Mouse (Mus musculus) heart, adult 2 months (tissue): ENCODE data around the gene Cdkn2c.

Experiments used
- CTCF ChIP-seq: fragments of 200-600 bp; IDR thresholded peaks from 2 replicates; pipeline ENCODE4 v1.8.1; 2022; ENCODE audit warnings: antibody characterized with exemption, mild to moderate bottlenecking, moderate library complexity
- EP300 ChIP-seq: fragments of 200-500 bp; IDR thresholded peaks from 2 replicates; pipeline ENCODE4 v1.6.1; 2011; ENCODE audit warnings: low read depth, low read length, control low read depth; ENCODE audit not compliant: insufficient read depth
- POLR2A ChIP-seq: fragments of 200-500 bp; IDR thresholded peaks from 2 replicates; pipeline ENCODE4 v1.6.1; 2011; ENCODE audit warnings: mild to moderate bottlenecking, low read depth, low read length, control low read depth; ENCODE audit not compliant: insufficient read depth

DNA sequence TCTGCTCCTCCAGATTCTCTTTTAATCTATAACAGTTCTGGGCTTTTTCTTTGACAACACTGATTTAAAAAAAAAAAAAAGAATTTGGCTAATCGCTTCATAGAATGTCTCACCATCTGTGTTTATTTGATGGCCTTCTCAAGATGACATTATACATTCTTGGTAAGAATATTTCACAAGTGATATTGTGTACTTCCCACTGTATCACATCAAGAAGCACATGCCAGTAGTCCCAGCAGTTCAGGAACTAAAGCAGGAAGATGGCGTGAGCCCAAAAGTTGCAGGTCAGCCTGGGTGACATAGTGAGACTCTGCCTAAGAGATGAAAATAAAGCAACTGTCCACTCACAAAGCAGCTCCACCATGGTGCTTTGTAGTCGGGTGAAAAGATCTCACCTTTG lies 25.5 kb downstream of the Cdkn2c start:
- TF ChIP-seq CTCF (no peak), POLR2A (no peak), EP300 (no peak)
